Mouse (Mus musculus): Measurements from ENCODE around the gene Ipo9.

DNA sequence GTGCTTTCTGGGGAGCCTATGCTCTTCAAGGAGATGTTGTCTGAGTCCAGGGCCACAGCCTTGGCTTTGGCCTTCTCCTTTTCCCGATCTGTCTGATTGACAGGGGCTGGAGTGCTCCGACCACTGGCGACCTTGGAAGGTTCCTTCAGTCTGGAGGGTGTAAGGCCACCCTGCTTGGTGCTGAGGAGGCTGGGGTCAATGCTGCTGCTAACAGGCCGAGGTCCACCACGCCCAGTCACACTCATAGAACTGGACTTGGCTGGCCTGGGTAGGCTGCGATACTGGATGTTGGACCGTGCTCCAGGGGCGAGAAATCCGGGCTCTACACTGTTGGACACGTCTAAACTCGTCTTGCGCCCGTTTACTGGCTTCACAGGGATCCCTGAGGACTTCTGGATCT lies 40.2 kb upstream of the Ipo9 start:
- TF ChIP-seq CTCF (IDR thresholded peaks at IDR 0.05; ENCODE audit: extremely low read depth, insufficient read depth, low read length) (no peak), POLR2A (IDR thresholded peaks at IDR 0.05; ENCODE audit: extremely low read depth, insufficient read depth, low read length) (no peak)
